Mouse (Mus musculus) kidney, postnatal 25 days (tissue): ENCODE measurements around the gene Ppp1r1b.

Experiments
- DNase-seq, 2 experiments: peaks; one replicate each; pipeline ENCODE4 v3.0.0; 2021; ENCODE audit warnings: mixed read lengths in 2 of 2

Ppp1r1b gene

GRCm38 (mm10) chr11:98348083-98348961 lies at the start of gene Ppp1r1b:
Gene Ppp1r1b, plus strand, starts transcription at chr11:98348404.
- DNase-seq: peak; percentile 65 to 88

DNA sequence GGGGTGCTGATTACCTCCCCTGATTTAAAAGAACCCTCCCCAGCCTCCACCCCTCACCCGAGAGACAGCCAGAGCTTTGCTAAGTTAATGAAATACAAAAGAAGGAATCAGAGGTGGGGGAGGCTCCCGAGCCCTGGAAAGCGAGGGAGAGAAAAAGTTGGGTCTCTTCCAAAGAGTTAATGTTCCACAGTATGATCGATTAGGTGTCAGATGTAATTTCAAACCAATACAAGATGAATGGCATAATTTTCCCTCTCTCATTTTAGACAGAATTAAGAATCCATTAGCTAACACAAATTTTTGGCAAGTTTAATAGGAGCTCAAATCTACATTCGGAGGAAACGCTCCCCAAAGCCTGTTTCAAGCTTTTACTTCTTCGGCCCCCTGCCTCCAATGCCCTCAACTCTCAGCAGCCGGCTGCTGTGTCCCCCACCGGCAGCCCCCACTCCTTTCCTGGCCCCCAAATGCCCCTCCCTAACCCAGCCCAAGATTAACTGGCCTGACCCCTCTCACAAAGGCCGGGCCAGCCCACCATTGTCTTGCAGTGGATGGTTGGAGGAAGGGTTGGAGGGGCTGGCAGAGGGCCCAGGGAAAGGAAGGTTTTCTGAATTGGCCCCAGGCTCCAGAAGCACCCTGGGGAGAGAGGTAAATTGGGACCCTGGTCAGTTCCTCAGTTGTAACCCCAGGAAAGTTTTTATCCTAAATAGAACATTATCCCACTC lies 49.6 kb upstream of the Ppp1r1b start:
- peak; percentile 57 to 68 for DNase-seq

DNA sequence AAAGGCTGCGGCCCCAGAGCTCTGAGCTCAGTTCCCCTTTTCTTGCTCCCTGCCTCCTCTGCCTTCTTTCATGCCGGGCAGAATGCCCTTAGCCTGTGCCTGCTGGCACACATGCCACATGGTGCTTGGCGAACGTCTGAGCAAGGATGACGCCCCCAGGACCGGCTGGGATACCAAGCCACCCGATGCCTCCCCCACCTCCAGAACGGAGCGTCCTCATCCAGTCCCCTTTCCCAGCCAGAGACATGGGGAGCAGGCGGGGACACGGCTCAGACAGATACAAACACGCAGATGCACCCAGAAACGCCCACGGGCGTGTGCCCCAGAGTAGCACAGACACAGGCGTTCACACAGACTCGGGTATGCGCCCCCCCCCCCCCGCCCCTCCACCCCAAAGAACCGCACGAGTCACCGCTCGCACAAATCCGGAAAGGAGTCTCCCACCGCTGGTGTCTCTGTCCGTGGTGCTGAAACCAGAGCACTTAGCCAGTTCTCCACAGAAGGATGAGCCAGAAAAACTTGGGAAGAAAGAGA lies 34.3 kb upstream of the Ppp1r1b start:
- peak; percentile 72 to 81 for DNase-seq

- DNase-seq: no peak
Measured at GRCm38 (mm10) chr11:98317479-98317878, 30.7 kb upstream of the Ppp1r1b start.

DNA sequence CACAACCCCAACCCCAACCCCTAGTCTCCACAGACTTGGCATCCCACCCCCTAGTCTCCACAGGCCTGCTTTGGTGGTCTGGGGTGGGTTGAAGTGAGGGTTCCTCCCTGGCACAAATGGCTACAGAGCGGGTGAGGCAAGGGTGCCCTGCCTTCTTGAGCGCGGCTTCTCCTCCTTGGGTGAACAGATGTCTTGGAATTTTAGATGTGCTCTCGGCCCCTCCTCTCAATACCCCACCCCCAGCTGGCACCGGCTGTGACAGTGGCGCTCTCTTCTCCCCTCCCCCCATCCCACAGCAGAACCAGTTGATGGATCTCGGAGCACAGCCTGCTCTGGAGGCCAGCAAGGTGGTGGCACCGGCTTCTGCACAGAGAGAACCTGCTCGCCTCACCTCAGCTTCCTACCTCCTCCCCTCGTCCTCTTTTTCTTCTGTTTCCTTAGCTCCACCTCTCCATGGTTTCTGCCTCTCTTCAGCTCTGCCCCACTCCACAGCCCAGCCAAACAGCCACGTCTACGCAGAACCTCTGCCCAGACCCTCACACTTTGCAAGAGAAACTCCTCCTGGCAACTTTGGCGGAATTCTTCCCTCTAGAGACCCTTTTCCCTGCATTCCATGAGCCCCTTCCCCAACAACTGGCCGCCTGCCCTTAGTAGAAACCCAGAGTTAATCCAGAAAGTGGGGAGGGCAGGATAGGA lies 29.6 kb upstream of the Ppp1r1b start:
- no peak for DNase-seq

- no peak for DNase-seq
Measured at GRCm38 (mm10) chr11:98319120-98319519, 29.1 kb upstream of the Ppp1r1b start.

DNA sequence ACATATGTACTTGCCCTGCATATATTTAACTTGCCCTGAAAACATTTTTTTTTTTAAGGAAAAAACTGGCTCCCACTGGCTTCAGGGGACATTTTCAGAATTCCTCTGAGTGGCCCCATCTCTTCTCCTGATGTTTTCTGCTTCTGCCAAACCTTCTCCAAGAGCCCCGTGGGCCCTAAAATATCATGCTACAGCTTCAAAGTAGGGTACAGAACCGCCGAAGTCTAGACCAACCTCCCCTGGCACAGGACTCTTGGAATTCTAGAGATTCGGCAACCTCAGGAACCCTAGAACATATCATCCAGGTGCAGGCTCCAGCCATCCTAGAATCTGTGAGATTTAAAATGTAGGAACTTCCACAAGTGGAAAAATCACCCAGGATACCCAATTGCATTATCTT lies 28.7 kb upstream of the Ppp1r1b start:
- DNase-seq: no peak

GRCm38 (mm10) chr11:98319944-98320343 lies 28.3 kb upstream of the Ppp1r1b start:
- no peak for DNase-seq

DNA sequence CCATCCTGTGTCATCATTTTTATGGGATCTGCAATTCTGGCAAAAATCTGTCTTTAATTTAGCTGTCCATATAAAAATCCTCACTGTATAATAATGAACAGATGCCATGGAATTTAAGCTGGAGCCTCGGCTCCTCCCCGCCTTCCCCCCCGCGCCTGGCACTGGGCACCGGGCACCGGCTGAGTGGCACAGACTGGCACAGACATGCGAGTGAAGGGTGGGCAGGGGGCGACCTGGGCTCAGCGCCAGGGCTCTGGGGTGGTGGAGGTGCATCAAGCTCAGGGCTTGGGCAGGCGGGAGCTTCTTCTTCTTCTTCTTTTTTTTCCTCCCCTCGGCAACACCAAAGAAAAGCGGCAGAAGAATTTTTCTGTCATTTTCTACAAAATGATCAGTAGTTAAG lies 27.8 kb upstream of the Ppp1r1b start:
- no peak for DNase-seq

GRCm38 (mm10) chr11:98320806-98321676 lies 27.2 kb upstream of the Ppp1r1b start:
- no peak for DNase-seq

DNA sequence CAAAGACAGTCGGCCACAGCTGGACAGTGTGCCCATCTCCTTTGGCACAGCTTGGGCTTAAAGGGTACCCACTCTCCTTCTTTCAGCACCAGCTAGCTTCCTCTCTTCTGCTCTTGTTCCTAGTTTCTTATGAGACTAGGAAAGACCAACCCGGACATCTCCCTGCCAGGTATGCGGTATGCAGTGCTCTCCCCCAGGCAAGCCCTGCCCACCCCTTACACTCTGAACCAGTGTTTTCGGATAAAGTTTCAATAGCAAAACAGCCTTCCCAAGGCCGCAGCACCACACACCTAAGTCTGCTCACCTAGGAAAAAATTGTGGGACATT lies 26.6 kb upstream of the Ppp1r1b start:
- no peak for DNase-seq

DNA sequence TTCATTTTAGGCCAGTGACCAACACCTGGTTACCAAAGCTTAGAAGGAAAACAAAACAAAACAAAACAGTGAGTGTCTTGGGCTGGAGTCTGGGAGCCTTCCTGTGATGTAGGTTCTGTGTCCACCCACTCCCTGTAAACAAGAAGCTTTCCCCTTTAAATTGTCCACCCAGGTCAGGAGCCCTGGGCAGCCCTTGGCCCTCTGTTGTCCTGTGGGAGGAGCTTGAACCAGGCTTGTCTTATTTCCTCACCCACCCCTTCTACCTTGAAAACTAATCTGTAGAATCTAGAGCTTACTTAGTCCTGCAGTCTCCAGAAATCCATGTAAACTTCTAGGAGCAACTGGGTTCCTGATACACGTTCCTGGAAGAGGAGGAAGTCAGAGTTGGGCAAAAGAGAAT lies 26.0 kb upstream of the Ppp1r1b start:
- DNase-seq: no peak

- no peak for DNase-seq
Measured at GRCm38 (mm10) chr11:98323136-98323866, 24.9 kb upstream of the Ppp1r1b start.

- peak in 1 of 2 experiments; percentile 59 for DNase-seq
Measured at GRCm38 (mm10) chr11:98323933-98324332, 24.3 kb upstream of the Ppp1r1b start.

DNA sequence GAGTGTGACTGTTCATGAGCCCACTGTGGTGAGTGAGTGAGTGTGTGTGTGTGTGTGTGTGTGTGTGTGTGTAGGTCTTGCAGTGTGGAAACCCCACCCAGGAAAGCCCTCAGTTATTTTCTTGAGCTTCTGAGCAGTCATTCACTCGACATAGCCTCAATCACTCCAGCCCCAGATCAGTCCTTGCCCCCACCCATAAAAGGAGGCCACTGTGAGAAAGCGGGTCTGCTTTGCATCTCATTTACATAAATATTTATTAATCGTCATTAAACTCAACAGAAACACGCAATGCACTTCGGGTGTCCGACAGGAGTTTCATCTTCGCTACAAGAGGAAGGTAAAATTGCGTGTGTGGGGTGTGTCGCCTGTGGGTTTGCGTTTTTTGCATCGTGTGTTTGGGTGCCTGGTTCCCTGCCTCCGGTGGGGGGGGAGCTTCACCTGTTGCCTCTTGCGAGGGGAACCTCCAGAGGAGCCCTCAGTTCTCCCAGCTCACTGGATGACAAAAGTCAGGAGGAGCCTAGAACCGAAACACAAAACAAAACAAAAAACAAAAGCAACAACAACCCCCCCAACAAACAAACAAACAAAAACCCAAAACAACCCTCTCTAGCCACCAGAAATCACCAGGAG lies 22.9 kb upstream of the Ppp1r1b start:
- DNase-seq: no peak

- no peak for DNase-seq
Measured at GRCm38 (mm10) chr11:98325821-98326218, 22.4 kb upstream of the Ppp1r1b start.

- DNase-seq: no peak
Measured at GRCm38 (mm10) chr11:98326741-98327135, 21.5 kb upstream of the Ppp1r1b start.

- DNase-seq: no peak
Measured at GRCm38 (mm10) chr11:98327136-98328030, 20.8 kb upstream of the Ppp1r1b start.

DNA sequence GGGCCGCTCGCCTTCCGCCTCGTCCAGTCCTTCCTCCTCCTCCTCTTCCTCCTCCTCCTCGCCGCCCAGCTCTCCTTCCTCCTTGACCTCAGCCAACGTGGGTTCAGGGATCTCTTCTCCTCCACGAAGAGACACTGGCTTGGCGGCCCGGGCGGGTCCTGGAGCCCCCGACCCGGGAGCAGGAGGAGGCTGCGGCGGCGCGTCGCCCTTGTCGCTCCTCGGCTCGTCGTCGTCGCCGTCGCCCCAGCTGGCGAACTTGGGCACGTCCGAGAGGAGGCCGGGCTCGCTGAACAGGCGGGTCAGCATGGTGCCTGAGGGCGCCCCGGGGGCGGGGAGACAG lies 20.2 kb upstream of the Ppp1r1b start:
- DNase-seq: no peak
